Mouse (Mus musculus) brain, embryonic 18.5 days (tissue): Measurements from ENCODE around the gene Sgce.
"Not testable (repeated sequence)": the region's sequence is repeated elsewhere in the genome, so short reads cannot be mapped to it uniquely, and the experiment has no call there.

ENCODE experiments used
- DNase-seq: peaks from one replicate; pipeline ENCODE4 v3.0.0-alpha.2; 2012; ENCODE audit warnings: low read depth, low spot score

The Sgce gene

DNA sequence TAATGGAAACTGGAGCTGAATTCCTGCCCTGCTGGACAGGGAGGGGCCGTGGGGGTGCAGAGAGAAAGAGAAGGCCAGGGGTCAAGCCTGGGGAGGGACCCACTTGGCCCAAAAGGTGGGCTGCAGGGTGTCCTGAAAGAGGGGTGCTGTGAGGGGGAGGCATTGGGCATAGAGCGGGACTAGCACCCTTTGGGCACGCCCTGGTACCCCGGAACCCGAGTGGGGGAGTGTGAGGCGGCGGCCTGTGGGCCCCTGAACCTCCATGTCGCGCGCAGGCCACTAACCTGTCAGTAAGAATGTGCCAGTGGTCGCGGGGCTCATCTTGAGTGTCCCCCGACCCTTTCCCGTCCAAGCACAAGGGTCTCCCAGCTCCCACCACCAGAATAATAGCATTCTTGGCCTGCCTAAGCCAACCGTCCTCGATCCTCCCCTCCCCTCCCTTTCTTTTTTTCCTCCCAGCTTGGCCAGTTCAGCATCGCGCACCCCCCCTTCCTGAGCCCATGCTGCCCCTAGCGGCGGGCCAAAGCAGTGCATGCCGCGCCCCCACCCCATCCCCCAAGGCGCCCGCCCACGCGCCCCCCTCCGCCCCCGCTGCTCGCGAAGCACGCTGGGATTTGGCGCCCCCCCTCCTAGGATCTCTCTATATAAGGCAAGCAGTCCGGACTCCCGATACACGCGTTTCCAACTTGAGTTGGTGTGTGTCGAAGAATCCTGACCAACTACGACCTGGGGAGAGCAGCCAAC lies at the start of gene Sgce, which contains the start of gene Peg10:
Gene Sgce (minus strand): TSS at position 512 of the 744 bp plus-strand sequence.
Gene Peg10 (plus strand): TSS at position 611 of the 744 bp plus-strand sequence.
- no peak for DNase-seq

DNA sequence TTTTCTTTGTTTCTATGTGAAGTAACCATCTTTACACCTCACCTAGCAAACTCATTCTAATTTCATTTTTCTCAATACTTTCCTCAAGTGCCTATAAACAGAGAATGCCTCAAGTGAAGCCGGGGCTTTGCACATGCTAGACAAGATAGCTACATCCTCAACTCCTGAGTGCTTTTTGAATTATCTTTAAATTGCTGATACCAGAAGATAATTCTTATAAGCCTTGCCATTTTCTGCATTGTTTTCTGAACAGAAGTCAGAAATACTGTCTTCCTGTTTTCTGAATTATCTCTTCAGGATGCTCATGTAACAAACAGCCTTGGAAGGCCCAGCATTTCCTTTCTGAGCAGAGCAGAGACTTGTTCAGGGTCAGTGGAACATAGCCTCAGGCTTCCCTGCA lies 49.3 kb upstream of the Sgce start:
- no peak for DNase-seq

DNA sequence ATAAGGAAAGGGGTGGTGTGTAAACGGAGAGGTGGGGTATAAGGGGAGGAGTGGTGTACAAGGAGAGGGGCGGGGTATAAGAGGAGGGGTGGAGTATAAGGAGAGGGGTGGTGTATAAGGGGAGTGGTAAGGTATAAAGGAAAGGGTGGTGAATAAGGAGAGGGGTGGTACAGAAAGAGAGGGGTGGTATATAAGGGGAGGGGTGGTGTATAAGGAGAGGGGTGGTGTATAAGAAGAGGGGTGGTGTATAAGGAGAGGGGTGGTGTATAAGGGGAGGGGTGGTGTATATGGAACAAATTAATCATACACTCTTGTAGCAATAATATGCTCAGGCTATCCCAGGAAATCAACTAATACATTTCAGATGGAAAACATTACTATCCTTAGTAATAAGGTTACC lies 15.2 kb upstream of the Sgce start:
- DNase-seq, result no peak

DNA sequence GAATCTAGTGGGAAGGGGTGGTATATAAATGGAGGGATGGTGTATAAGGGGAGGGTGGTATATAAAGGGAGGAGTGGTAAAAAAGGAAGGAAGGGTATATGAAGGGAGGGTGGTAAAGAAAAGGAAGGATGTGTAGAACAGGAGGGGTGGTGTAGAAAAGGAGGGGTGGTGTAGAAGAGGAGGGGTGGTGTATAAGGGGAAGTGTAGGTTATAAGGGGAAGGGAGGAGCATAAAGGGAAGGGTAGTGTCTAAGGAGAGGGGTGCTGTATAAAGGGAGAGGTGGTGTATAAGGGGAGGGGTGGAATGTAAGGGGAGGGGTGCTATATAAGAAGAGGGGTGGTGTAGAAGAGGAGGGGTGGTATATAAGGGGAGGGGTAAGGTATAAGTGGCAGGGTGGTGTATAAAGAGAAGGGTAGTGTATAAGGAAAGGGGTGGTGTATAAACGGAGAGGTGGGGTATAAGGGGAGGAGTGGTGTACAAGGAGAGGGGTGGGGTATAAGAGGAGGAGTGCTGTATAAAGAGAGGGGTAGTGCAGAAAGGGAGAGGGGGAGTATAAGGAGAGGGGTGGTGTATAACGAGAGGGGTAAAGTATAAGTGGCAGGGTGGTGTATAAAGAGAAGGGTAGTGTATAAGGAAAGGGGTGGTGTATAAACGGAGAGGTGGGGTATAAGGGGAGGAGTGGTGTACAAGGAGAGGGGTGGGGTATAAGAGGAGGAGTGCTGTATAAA lies 14.6 kb upstream of the Sgce start:
- not testable (repeated sequence) for DNase-seq

DNA sequence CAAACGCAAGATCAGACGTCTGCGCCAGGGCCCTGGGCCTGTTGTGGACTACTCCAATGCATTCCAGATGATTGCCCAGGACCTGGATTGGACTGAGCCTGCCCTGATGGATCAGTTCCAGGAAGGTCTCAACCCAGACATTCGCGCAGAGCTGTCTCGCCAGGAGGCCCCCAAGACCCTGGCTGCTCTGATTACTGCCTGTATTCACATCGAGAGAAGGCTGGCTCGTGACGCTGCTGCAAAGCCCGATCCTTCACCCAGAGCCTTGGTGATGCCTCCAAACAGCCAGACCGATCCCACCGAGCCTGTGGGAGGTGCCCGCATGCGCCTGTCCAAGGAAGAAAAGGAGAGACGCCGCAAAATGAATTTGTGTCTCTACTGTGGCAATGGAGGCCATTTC lies 7.9 kb upstream of the Sgce start:
- no peak for DNase-seq

DNA sequence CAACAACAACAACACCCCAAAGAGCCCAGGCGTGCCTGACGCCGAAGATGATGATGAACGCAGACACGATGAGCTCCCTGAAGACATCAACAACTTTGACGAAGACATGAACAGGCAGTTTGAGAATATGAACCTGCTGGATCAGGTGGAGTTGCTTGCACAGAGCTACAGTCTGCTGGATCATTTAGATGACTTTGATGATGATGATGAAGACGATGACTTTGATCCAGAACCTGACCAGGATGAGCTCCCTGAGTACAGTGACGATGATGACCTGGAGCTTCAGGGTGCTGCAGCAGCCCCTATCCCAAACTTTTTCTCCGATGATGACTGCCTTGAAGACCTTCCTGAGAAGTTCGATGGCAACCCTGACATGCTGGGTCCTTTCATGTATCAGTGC lies 7.3 kb upstream of the Sgce start:
- DNase-seq, result no peak

DNA sequence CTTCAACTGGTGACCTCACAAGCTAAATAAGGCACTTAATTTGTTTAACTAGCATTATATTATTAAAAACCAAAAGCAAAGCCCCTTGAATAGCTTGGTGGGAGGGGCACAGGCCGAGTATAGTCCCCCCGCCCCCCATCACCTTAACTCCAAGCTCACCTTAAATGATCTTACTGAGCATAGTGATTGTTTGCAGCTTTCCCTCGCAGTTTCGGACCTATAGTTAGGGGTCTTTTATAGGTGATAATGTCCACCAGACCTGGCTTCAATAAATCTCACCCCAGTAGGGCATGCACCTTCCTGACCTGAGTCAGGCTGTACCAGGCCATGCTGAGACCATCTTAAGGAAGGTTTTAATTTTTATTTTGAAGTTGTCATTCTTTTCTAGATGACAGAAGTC lies 4.3 kb upstream of the Sgce start:
- DNase-seq, result no peak

DNA sequence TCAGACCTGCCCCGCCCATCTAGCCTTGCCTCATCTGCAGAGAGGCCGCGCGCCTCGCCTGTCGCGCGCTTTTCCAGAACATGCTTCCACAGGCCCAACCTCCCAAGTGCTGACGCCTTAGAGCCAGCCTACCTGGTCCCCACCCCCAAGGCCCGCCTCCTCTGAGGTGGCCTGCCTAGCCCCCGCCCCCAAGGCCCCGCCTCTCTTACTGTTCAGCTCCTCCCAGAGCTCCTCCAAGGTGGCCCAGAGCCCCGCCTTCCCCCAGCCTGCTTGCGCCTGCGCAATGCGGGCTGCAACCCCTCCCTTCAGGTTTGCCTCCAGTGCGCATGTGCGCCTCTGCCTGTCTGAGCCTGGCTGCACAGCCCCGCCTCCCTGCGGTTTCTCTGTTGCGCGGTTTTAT lies 2.1 kb upstream of the Sgce start:
- DNase-seq, result peak; percentile 87

DNA sequence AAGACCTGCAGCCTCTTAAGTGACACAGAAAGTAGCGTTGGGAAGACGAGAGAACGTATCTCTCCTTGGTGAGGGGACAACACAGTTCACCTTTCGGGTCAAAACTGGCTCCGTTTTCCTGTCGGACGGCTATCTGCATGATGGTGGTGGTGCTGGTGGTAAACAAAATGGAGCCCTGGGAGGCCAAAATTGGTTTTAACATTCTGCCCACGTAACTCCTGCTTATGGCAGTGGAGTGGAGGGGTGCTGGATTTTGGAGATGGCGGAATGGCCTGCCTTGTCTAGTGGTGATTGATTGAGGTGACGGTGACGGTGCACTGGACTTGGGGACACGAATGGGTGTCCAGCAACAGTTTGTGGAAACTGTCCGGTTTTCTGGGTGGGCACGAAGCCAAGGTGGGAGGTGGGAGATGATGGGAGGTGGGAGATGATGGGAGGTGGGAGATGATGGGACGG lies 1.5 kb upstream of the Sgce start:
- no peak for DNase-seq

DNA sequence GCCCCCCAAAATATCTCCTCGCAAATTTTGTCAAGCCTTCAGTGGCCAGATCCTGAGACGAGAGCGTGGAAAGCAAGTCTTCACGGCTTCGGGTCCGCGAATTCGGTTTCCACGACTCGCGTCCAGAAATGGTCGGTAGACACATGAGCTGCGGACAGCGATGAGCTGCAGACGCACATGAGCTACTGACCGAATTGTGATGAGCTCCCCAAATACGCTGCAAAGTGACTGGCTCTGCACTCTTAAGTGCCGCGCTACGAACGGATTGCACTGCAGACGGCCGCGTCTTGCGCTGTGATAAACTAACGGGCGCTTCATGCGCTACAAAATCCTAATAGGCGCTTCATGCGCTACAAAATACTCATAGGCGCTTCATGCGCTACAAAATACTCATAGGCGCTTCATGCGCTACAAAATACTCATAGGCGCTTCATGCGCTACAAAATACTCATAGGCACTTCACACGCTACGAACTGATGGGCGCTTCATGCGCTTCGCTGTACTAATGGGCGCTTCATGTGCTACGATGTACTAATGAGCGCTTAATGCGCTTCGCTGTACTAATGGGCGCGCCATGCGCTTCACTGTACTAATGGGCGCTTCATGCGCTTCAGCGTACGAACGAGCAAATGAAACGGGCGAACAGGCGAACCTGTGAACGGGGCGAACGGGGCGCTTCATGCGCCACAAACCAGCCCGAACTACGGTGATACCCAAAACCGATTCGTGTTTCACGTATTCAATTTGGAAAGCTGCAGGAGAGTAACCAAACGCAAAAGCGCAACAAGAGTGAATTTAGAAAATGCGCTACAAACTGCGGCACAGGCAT lies 884 bp upstream of the Sgce start:
- no peak for DNase-seq

DNA sequence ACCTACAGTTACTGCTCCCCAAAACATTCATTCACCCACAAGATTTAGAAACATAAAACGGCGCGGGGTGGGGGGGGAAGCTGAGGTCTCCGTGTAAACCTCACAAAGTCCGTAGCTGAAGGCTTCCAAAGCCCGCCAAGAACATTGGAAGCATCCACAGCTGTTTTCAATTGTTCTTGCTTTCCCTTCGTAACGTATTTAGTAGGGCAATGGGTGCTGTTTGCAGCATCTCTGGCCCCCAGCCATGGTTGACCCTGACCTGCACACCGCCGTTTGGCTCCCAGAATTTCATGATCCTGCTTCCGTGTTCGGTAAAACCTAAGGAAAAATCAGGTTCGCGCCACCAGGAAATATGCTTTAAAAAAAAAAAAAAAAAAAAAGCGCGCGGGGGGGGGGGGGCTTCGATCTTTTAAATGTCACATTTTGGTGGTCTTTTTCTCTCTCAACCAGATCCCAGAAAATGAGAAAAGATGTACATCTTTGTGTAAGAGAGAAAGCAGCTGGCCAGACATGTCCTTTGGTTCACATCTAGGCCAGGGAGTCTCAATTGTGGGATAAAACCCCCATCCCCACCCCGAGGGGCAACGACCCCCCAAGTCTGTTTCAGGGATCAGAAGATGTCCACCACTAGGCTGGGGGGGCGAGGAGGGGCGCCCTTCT lies 841 bp downstream of the Sgce start:
- DNase-seq, result no peak

DNA sequence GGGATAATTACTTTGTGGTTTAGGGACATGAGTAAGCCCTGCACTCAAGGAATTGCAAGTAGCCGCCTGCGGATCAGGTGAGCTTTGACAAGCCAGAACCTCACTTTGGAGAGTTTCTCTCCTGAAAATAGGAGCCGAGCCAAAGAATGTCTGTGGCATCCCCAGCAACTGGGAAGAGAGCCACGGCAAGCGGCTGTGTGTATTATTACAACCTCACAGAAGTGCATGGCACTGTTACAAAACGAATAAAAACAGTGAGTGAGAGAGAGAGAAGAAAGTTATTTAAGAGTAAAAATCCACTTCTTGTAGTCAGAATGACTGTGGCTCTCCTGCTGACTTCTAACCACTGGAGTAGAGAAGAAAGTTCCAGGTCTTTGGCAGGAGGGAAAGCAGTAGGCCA lies 6.5 kb downstream of the Sgce start:
- DNase-seq, result no peak

DNA sequence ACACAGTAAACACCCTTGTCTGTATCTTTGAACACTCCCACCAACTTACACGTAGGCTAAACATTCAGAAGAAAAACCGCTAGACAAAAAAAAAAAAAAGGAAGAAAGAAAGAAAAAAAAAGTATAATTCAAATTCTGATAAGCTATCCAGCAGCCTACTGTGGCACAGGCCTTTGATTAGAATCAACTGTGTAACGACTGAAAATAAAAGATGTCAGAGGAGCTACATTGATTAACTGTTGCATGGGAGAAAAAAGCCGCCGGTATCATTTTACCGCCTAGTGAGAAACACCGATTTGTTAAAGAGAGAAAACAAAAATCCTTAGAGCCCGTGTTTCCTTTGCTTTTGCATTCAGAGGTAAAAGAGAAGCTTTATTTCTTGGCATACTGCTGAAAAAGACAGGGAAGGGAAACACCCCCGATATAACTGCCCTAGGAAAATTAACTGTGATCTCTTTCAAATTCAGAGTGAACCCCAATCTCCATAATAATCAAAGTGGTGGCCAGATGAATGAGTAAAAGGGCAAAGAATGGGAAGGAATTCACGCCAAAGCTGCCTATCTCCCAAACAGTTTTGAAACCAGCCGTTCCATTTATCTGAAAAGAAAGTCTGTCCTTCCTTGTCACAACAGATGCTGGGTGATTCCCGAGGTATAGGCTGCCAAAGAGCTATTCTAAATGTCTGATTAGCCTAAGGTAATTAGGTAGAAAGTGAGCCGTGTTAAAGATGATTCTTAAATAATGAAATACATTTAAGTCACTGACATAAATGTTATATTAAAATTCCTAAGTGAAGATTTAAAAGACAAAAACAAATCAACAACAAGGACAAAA lies 7.3 kb downstream of the Sgce start:
- no peak for DNase-seq

DNA sequence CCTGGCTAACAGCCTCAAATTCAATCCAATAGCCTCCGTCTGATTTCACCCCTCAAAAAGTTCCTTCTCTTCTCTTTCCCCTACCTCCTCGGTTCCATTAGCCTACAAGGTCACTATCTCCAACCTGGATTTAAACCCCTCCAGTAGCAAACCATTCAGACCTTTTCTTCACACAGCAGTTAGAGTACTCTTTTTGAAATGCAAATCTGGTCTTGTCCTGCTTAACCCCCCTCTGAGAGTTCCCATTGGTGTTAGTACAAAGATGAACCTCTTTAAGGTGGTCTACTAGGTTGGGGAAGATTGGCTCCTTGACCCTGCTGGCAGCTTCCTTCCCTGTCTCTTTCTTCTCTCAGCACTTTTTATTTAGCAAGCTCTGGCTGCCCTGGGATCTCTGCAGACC lies 8.3 kb downstream of the Sgce start:
- no peak for DNase-seq

DNA sequence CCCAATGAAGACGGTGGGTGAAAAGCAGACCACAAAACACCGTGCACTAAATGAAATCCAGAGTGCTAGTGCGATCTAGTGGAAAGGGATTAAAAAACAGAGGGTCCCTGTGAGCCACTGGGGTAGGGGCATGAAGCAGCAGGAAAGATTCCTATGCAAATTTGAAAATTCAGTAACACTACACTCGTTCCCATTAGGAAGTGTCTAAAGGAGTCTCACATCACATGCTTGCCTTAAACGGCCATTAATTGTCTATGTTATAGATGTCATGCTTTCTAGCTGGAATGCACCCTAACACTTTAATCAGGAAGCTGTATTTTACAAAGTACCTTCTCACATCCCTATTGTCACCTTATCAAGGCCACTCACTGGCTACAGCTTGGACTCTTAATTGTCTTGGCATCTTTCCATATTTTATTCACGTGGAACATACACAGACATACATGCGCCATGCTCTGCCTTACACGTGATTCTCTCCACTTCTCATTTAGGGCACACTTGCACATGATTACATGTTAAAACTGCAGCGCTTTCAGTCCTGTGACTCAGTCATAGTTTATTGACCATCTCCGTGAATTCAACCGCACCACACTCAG lies 8.9 kb downstream of the Sgce start:
- no peak for DNase-seq

DNA sequence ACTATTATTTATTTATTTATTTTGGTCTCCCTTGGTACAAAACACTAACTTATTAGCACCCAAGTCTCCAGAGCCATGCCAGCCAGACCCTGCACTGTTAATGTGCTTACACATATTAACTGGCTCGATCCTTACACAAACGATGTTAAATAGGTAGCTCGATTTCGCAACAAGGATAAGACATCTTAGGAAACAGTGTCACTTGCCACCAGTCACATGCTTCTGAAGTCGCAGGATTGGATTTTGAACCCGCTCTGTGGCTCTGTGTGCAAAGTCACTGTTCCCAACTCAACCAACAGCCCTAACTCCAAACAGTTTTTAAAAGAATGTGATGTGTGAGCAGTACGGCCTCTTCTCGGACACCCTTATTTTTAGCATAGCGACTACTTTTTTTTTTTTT lies 10.6 kb downstream of the Sgce start:
- DNase-seq, result no peak

DNA sequence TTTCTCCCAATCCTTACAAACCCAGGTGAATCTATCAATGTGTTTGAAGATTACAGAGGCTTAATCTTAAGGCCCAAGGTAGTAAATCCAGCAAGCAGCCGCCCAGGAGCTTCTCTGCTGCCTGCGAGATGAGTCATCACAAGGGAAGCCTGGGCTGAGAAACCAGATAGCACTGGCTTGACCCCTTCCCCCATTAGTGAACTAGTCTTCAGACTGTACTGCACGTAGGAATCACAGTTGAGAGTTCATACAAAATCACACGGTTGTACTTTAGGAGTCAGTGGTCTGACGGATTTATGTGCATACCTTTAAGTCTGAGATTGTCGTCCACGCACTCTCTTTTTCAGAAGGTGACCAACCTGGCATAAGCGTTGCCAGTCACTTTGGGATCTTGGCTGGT lies 13.8 kb downstream of the Sgce start:
- no peak for DNase-seq

DNA sequence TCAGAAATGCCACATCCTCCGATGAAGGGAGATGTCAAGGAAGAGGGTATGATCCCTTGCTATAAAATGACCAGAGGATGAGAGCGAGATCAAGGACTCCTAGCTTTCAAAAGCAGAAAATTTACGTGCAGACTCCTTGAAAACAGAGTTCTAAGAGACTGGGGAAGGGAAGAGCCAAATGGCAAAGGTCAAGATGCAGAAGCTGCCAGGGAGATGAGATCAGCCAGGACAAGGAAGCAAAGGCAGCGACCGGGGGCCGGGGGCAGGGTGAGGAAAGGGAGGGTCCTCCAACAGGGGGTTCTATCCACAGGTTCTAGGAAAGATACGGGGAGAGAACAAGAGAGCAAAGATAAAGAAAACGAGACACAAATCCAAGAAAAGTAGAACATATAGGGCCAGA lies 15.3 kb downstream of the Sgce start:
- no peak for DNase-seq

DNA sequence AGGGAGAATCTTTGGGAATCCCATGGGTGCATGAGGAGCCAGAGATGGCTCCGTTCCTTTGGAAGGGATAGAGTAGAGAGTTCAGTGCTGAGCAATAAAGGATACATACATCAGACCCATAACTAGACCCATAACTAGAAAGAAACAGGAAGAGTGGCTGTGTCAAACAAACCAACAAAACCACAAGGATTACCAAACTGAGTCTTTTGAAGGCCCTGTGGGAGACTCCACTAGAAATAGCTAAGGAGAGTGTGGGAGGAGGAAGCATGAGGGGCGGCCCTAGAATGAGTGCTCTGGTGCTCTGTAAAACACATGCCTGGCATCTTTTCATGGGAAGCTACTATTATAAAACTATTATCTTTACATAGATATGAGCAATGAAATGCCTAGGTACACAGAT lies 18.7 kb downstream of the Sgce start:
- no peak for DNase-seq

DNA sequence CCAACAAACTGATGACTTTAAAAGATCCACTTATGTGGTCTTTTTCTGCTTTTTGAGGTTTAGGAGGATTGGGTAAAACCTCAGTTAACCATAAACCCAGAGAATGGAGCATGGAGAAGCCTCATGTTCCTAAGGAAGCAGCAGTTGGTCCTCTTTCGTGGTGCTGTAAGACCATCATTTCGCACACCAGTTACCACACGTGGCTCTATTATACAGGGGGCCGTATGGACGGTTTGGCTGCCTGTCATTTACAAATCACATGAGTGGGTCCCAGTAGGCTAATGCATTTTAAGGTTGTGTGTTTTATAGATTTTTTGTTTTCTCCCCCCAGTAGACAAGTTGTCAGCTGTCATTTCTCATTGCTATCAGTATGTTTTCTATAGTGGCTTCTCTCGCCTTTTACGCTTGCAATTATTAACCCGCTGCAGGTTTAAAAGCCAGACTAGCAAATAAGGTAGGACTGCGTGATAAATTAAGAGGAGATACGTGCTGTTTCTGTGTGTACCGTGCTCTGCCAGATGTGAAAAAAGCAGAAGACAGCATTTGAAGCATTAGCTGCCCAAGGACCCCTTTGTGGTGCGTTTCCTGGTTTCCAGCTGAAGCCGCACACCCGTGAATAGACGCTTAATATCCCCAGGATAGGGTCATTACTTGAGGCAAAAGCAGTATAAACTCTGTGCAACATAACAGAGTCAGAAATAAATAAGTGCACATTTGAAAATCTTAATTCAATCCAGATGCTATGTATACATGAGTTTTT lies 22.8 kb downstream of the Sgce start:
- no peak for DNase-seq
